Mouse (Mus musculus) right cerebral cortex, postnatal 25 days (tissue): ENCODE measurements around the gene Prss56.

Source experiments
- DNase-seq: peaks from one replicate; pipeline ENCODE4 v3.0.0; 2022

Gene Prss56

GRCm38 (mm10) chr1:87186261-87187036 is 3.3 kb downstream of the Prss56 start:
- DNase-seq, result no peak

GRCm38 (mm10) chr1:87187037-87187355 is 3.9 kb downstream of the Prss56 start:
- DNase-seq, result peak; percentile 74

GRCm38 (mm10) chr1:87190429-87190828 is 7.3 kb downstream of the Prss56 start, which contains the start of gene Chrnd:
Gene Chrnd, plus strand, starts transcription at chr1:87190607.
- no peak for DNase-seq

GRCm38 (mm10) chr1:87197296-87197695 is 14.2 kb downstream of the Prss56 start:
- no peak for DNase-seq

- DNase-seq, result no peak
These were observed 15.3 kb downstream of the Prss56 start for GRCm38 (mm10) chr1:87198119-87199065.

- DNase-seq, result no peak
These were observed 17.7 kb downstream of the Prss56 start for GRCm38 (mm10) chr1:87200811-87201210.

GRCm38 (mm10) chr1:87201848-87202247 is 18.7 kb downstream of the Prss56 start:
- DNase-seq, result no peak

GRCm38 (mm10) chr1:87203779-87204178 is 20.7 kb downstream of the Prss56 start:
- no peak for DNase-seq

- DNase-seq, result no peak
These were observed 21.4 kb downstream of the Prss56 start, which contains the start of gene Chrng for GRCm38 (mm10) chr1:87204465-87204864. Gene Chrng, plus strand, starts transcription at chr1:87204657.

- DNase-seq, result no peak
These were observed 21.9 kb downstream of the Prss56 start for GRCm38 (mm10) chr1:87205038-87205437.

GRCm38 (mm10) chr1:87205502-87205901 is 22.4 kb downstream of the Prss56 start:
- no peak for DNase-seq

GRCm38 (mm10) chr1:87206339-87206738 is 23.2 kb downstream of the Prss56 start:
- DNase-seq, result no peak

- DNase-seq, result no peak
These were observed 28.3 kb downstream of the Prss56 start for GRCm38 (mm10) chr1:87211431-87211830.

GRCm38 (mm10) chr1:87213735-87214704 is 30.9 kb downstream of the Prss56 start, which contains the start of gene Eif4e2:
Gene Eif4e2, plus strand, starts transcription at chr1:87213914.
- peak; percentile 92 for DNase-seq

- DNase-seq, result no peak
These were observed 31.6 kb downstream of the Prss56 start for GRCm38 (mm10) chr1:87214748-87215147.

GRCm38 (mm10) chr1:87217938-87218337 is 34.8 kb downstream of the Prss56 start:
- no peak for DNase-seq

- DNase-seq, result no peak
These were observed 42.6 kb downstream of the Prss56 start for GRCm38 (mm10) chr1:87225739-87226138.

- DNase-seq, result no peak
These were observed 43.5 kb downstream of the Prss56 start for GRCm38 (mm10) chr1:87226409-87227159.

GRCm38 (mm10) chr1:87227160-87227550 is 44.0 kb downstream of the Prss56 start:
- no peak for DNase-seq

GRCm38 (mm10) chr1:87230606-87231005 is 47.5 kb downstream of the Prss56 start:
- no peak for DNase-seq

- no peak for DNase-seq
These were observed 49.1 kb downstream of the Prss56 start for GRCm38 (mm10) chr1:87232197-87232596.
